In genomic region chr19:25136171-25136570, GRCm38 (mm10) we compare ENCODE assay signal across 16 mouse cellular contexts.
"Had no signal": no experiment of that assay in that cellular context is flagged by ENCODE, and none has a peak within 500 bp of the region (broad histone marks: within the 10 kb centered on the region; RNA-seq: fewer than 3 reads in every experiment).

No protein-coding gene starts in this region.

- H3K9me3 ChIP-seq: lung, embryonic 15.5 days; midbrain, embryonic 12.5 days; neural tube, embryonic 12.5 days; stomach, embryonic 15.5 days had no signal

- ATAC-seq: lung, postnatal 0 days; midbrain, embryonic 16.5 days had no signal

- DNase-seq: lung, adult 2 months; lung, postnatal 14 days; lung, postnatal 36 days; right cerebral cortex, postnatal 14 days; thymus, adult 2 months; thymus, postnatal 25 days; thymus, postnatal 4 days had no signal

- H3K9ac ChIP-seq: liver, embryonic 14.5 days; lung, embryonic 15.5 days; midbrain, embryonic 12.5 days; neural tube, embryonic 12.5 days; stomach, embryonic 15.5 days had no signal

- H3K36me3 ChIP-seq: lung, embryonic 15.5 days; midbrain, embryonic 12.5 days; neural tube, embryonic 12.5 days; stomach, embryonic 15.5 days had no signal

- H3K27ac ChIP-seq: liver, embryonic 14.5 days; lung, embryonic 15.5 days; macrophage; midbrain, embryonic 12.5 days; neural tube, embryonic 12.5 days; stomach, embryonic 15.5 days; stomach, postnatal 0 days had no signal

- H3K4me3 ChIP-seq: lung, embryonic 15.5 days; midbrain, embryonic 12.5 days; neural tube, embryonic 12.5 days; stomach, embryonic 15.5 days had no signal

- H3K27me3 ChIP-seq: lung, embryonic 15.5 days; neural tube, embryonic 12.5 days; stomach, embryonic 15.5 days had no signal

- H3K4me2 ChIP-seq: lung, embryonic 15.5 days; midbrain, embryonic 12.5 days; neural tube, embryonic 12.5 days; stomach, embryonic 15.5 days had no signal

- H3K4me1 ChIP-seq: lung, embryonic 15.5 days; midbrain, embryonic 12.5 days; neural tube, embryonic 12.5 days; stomach, embryonic 15.5 days had no signal
